ENCODE assay signal across 9 mouse cellular contexts in genomic region chr11:56862649-56863048, GRCm38 (mm10).
DNase-seq lines count a peak whose midpoint lies in the region; TF ChIP-seq lines count a peak whose summit lies in the region.
"Had no signal": no experiment of that assay in that cellular context is flagged by ENCODE, and none has a peak within 500 bp of the region (broad histone marks: within the 10 kb centered on the region; RNA-seq: fewer than 3 reads in every experiment).

No protein-coding gene starts in this region.

- no peak overlapping the region for H3K27ac ChIP-seq in heart, embryonic 10.5 days
- H3K27ac ChIP-seq in cerebellum, adult 2 months (ENCODE audit: insufficient read depth, low read length), result no peak overlapping the region
- H3K27ac ChIP-seq: liver, embryonic 13.5 days had no signal

- intact Hi-C loops in heart, postnatal 25 days (cut with DNase I), result no loop called here
- intact Hi-C loops in left cerebral cortex, postnatal 4 days (cut with DNase I), result no loop called here

- H3K9me3 ChIP-seq in heart, embryonic 10.5 days, result no peaks in the 10 kb centered on the region

- no peak for TF ChIP-seq CTCF in cerebellum, adult 2 months (IDR thresholded peaks at IDR 0.05; ENCODE audit: borderline replicate concordance, insufficient read depth, low read depth, low read length)

- DNase-seq in heart, adult 18-20 months, result peak; percentile 81 to 82
- no peak for DNase-seq in heart, embryonic 10.5 days (ENCODE audit: low spot score)
- DNase-seq in adrenal gland, adult 8-10 months, result peak; percentile 14
- DNase-seq in heart, postnatal 25 days (ENCODE audit: low spot score), result peak; percentile 15
- peak; percentile 41 for DNase-seq in left cerebral cortex, postnatal 4 days
- DNase-seq in urinary bladder, postnatal 25 days (ENCODE audit: low spot score), result peak; percentile 6
- no peak for DNase-seq in thymus, postnatal 25 days
- DNase-seq in cerebellum, adult 2 months, result no peak
- DNase-seq: liver, embryonic 13.5 days had no signal

- no peak overlapping the region for H3K4me3 ChIP-seq in heart, embryonic 10.5 days
- no peak overlapping the region for H3K4me3 ChIP-seq in cerebellum, adult 2 months (replicated peaks; ENCODE audit: insufficient read depth, low read depth, low read length)
- H3K4me3 ChIP-seq: liver, embryonic 13.5 days had no signal

- no peaks in the 10 kb centered on the region for H3K27me3 ChIP-seq in heart, embryonic 10.5 days (ENCODE audit: insufficient read depth, poor library complexity, severe bottlenecking)
- H3K27me3 ChIP-seq in cerebellum, adult 2 months (ENCODE audit: control insufficient read depth, insufficient read depth, low read length), result no peaks in the 10 kb centered on the region
- H3K27me3 ChIP-seq: liver, embryonic 13.5 days had no signal

- WGBS in heart, embryonic 10.5 days, result 54% methylated on average over 4 of the region's 4 CpGs
- WGBS in cerebellum, adult 2 months, result 20% methylated on average over 4 of the region's 4 CpGs

- TF ChIP-seq POLR2A in cerebellum, adult 2 months (IDR thresholded peaks at IDR 0.05; ENCODE audit: borderline replicate concordance, insufficient read depth, low read length), result no peak

- no peaks in the 10 kb centered on the region for H3K4me1 ChIP-seq in heart, embryonic 10.5 days
- H3K4me1 ChIP-seq in cerebellum, adult 2 months (ENCODE audit: control insufficient read depth, insufficient read depth, low read length), result no peaks in the 10 kb centered on the region
- H3K4me1 ChIP-seq: liver, embryonic 13.5 days had no signal

- H3K36me3 ChIP-seq in heart, embryonic 10.5 days, result no peaks in the 10 kb centered on the region
- H3K36me3 ChIP-seq: liver, embryonic 13.5 days had no signal

Comparison
In these comparisons a context has a peak if more than half of its experiments do, and no peak if none do; other contexts are left out.
1. DNase-seq: peak in heart, adult 18-20 months (2 of 2), adrenal gland, adult 8-10 months (single experiment), heart, postnatal 25 days (single experiment), left cerebral cortex, postnatal 4 days (single experiment) and urinary bladder, postnatal 25 days (single experiment); none in heart, embryonic 10.5 days (single experiment), thymus, postnatal 25 days (single experiment) and cerebellum, adult 2 months (0 of 2).